Mouse (Mus musculus) adipose tissue, adult 10 weeks (tissue): ENCODE data around the gene Olfr750. TPM values are rescaled to one million over a fixed set of nuclear protein-coding genes. Genes with fewer than 3 reads are reported as not detected.

ENCODE experiments used
- polyA plus RNA-seq: library from polyadenylated mRNA; stranded (reverse); fragments of 350-450 nt; fragmentation: Illumina TruSeq; extraction: RNeasy Lipid Tissue Mini Kit (QIAGEN cat#74804); gene quantifications from one replicate; pipeline ENCODE4 v1.2.3, GENCODE M21; 2014; ENCODE audit warnings: low read depth, low replicate concordance

Olfr750 gene
- polyA plus RNA-seq: not detected

GRCm38 (mm10) chr14:51074335-51074734 lies at the start of gene Olfr750:
Olfr750 (minus strand) TSS chr14:51074435.

DNA sequence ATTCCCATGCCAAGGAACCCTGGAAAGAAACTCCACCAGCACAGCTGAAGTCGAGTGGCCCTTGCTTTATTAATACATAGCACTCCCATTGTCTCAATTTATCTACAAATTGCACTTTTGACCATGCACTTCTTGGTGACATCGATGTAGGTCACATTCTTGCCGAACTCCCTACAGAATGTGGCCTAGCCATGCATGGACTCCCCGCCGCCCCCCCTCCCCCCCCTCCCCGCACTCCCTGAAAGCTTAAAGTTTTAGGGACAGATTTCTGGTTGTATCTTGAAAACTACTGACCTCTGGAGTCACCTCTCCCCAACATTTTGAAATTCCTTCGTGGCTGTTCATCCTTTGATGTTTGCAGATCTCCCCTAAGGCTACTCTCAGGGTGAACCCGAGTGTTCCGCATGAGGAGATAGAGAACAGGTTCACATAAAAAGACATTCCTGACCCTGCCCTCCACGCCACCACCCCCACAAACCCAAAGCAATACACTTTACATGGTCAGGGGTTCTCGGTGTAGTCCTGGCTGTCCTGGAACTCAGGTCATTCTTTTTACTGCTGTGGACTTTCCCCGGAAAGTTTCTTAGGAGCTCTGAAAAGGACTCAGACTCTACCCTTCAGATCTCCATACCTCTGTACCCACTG lies 39.8 kb upstream of the Olfr750 start, which contains the start of gene Eddm3b:
TSS of gene Eddm3b (plus strand) at position 511 of the 645 bp plus-strand sequence.

DNA sequence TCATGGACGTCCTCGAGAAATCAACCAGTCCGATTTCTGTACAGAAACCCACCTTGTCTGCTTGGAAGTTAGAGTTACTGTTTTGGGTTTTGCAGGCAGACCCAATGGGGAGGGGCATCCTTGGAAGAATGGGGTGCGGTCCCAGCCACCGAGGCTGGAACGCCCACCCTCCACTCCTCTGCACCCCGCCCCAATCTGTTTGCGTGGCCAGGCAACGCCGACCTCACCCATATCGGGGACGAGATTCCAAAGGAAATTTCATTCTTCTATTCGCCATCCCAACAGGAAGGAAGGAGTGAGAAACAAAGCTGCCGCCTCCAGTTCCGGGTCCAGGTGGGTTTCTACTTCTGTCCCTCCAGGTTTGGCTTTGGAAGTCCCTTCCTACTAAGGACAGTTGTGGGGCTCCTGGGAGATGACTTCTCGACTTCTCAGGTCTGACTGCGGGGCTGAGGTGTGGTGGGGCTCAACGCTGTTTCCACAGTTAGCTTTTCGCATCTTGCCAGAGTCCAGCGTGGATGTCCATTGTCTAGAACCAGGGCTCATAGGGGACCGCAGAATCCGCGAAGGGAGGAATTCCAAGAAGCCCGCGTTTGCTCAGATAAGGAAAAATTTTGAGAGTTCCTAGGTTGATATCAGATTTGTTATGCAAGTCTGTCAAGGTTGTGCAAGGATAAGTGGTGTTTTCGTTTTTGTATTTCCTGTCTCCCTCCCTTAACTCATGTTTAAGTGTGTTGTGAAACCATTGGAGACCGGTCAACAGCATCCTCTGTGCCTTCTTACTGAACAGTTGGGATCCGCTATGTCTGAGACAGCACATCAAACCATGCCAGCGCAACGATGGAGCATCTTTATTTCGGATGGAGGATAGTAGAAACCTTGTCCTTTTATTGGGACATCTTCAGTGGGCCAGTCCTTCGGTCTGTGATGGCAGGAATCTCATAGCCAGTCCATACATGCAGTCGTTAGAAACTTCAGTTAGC lies 17.0 kb upstream of the Olfr750 start, which contains the start of the genes Rnase4 and Ang:
TSS of gene Rnase4 (plus strand) at position 157 of the 980 bp plus-strand sequence.
TSS of gene Ang (plus strand) at position 230 of the 980 bp plus-strand sequence.

DNA sequence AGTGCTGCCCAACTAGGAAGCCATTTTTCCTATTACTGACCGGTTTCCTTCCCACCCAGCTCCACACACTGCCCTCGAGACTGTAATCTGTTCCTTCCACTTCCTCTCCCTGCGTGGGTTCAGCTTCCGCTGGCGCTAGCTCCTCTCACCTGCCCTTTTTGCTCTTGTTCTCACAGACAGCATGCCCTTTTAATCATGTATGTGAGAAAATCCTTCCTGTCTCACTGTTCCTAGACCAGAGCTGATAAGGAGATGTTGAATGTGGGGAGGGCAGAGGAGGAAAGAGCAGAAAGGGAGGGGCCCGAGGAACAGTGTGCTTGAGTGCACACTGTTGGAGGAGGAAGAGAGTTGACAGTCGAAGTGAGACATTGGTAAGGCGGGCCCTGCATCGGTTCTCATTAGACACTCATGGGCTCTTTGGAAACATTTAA lies 16.8 kb downstream of the Olfr750 start, which contains the start of gene Rnase12:
TSS of gene Rnase12 (minus strand) at position 261 of the 431 bp plus-strand sequence.

DNA sequence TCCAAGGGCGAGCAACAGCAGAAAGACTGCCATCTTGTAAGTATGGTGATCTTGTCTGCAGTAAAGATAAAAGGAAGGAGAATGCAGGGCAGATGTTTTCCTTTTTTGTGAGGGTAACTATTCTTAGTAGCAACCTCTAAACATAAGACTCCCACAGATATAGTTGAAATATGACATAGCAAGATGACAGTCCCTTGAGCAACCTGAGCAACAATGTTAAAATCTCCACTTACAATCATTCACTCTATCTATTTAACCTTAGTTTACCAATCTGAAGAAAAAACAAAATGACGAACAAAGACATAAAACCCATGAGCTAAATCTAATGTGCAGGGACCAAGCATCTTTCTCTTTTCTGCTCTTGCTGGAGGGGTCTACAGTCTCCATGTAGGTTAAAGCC lies 24.2 kb downstream of the Olfr750 start, which contains the start of gene Rnase11:
TSS of gene Rnase11 (minus strand) at position 101 of the 400 bp plus-strand sequence.

GRCm38 (mm10) chr14:51041769-51042168 lies 32.5 kb downstream of the Olfr750 start, which contains the start of gene Rnase9:
Rnase9 (minus strand) TSS chr14:51041869.

Other genes starting within 250 kb of the Olfr750 start
- gene Tep1, start 203.9 kb downstream of the Olfr750 start, polyA plus RNA-seq: 28.4 TPM
- 1.9 TPM for gene Klhl33, start 176.9 kb downstream of the Olfr750 start, polyA plus RNA-seq
- gene Osgep, start 149.5 kb downstream of the Olfr750 start, polyA plus RNA-seq: 66.1 TPM
- 65.9 TPM for gene Apex1, start 149.5 kb downstream of the Olfr750 start, polyA plus RNA-seq
- gene Pip4p1, start 143.6 kb downstream of the Olfr750 start, polyA plus RNA-seq: 62.6 TPM
- gene Pnp, start 143.4 kb downstream of the Olfr750 start, polyA plus RNA-seq: 85.6 TPM
- gene Gm49342, start 129.9 kb downstream of the Olfr750 start, polyA plus RNA-seq: 94.9 TPM
- gene Pnp2, start 118.4 kb downstream of the Olfr750 start, polyA plus RNA-seq: 6.4 TPM
- 2,147 TPM for gene Rnase10, start 66.7 kb downstream of the Olfr750 start, polyA plus RNA-seq
- 2,038 TPM for gene Rnase9, start 32.6 kb downstream of the Olfr750 start, polyA plus RNA-seq
- gene Rnase11, start 24.3 kb downstream of the Olfr750 start, polyA plus RNA-seq: 24.1 TPM
- gene Rnase12, start 16.8 kb downstream of the Olfr750 start, polyA plus RNA-seq: 742 TPM
- gene Rnase4, start 16.6 kb upstream of the Olfr750 start, polyA plus RNA-seq: 182 TPM
- 18.2 TPM for gene Ang, start 16.7 kb upstream of the Olfr750 start, polyA plus RNA-seq
- gene Eddm3b, start 40.0 kb upstream of the Olfr750 start, polyA plus RNA-seq: 270 TPM
- 13.8 TPM for gene Rnase6, start 49.5 kb upstream of the Olfr750 start, polyA plus RNA-seq
- 1.8 TPM for gene Rnase1, start 72.3 kb upstream of the Olfr750 start, polyA plus RNA-seq
- gene Rnase2b, start 87.8 kb upstream of the Olfr750 start, polyA plus RNA-seq: not detected
- not detected for gene Ang2, start 124.7 kb upstream of the Olfr750 start, polyA plus RNA-seq
- gene Ear14, start 129.0 kb upstream of the Olfr750 start, polyA plus RNA-seq: not detected
- 1.1 TPM for gene Rnase2a, start 181.7 kb upstream of the Olfr750 start, polyA plus RNA-seq